Mouse (Mus musculus): ENCODE measurements at regions not wholly inside any gene's neighbourhood (a gene's known extent, or its start where the extent isn't known, plus 50 kb on each side); places are given as distances from the start of the nearest gene placed in this dataset.
A peak's percentile ranks its signal among the peaks of the same experiment; 100 is the strongest.

GRCm38 (mm10) chr14:105502633-105502975, 244.2 kb downstream of the Ndfip2 start:
- DNase-seq (ENCODE audit: low read depth, low spot score): no peak

GRCm38 (mm10) chr14:105501792-105502632, 243.6 kb downstream of the Ndfip2 start:
- DNase-seq (ENCODE audit: low read depth, low spot score): no peak

DNA sequence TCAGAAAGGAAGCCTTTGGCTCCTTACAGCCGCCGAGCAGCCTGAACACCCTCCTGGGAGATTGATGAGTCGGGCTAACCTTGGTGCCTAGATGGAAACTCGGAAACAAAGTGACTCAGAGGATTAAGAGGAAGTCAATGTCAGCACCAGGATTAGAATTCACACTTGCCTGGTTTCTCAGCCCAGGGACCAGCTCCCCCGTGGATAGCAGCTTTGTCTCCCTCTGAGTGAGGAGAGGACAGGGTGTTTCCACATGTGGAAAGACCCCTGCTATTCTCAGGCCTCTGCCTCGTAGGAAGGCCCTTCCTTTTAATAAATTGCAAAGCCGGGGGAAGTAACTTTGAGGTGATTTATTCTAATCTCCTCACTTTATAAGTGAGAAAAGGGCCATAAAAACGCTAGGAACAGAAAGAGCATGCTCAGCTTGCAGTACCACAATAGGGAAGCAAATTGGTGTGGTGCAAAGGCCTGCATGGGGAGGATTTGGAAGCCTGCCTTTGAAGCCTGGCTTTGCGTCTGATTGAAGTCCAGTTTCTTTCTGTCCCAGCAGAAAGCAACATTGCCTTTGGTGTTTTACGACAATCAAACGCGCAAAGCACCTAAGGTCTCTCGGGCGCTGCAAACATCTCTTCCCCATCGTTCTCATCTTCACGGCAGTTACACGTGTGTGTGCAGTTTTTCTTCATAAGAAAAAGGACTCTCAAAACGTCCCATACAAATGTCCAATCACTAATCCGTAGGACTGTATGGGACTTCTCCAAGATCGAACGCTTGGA, 242.8 kb downstream of the Ndfip2 start:
- peak; percentile 77 for DNase-seq (ENCODE audit: low read depth, low spot score)

- DNase-seq (ENCODE audit: low read depth, low spot score): no peak
These were observed 241.0 kb downstream of the Ndfip2 start for GRCm38 (mm10) chr14:105499319-105499895.

DNA sequence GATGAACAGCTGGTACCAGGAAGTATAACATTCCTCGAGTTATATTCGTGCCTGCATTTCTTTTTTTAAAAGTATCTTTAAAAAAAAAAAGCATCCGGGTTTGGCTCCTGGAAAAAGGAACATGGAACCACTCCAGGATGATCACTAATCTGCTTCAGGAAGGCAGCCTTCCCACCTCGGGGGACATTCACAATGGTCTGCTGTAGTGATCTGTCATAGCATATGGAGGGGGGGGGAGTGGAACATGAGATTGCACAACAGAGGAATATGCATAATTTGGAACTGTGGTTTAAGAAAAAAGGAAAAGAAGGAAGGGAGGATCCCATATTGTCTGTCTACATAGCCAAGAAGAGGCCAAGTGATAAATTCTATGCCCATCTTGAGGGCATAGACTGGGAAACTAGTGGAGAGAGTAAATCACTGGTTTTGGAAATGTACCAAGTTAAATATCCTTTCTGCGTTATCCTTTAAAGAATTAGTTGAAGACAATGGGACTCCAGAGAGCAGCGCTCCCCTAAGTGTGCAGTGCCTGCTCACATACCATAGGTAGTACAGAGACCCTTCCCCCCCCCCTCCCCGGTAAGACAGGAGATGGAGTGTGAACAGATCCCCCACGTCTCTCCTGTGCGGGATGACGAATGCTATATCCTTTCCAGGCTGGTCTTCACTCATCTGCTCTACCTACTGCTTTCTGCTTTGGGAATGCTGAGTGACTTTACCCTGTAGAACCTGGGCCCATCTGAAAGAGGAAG, 240.0 kb downstream of the Ndfip2 start:
- DNase-seq (ENCODE audit: low read depth, low spot score): peak; percentile 57

- DNase-seq (ENCODE audit: low read depth, low spot score): peak; percentile 64
These were observed 236.8 kb downstream of the Ndfip2 start for GRCm38 (mm10) chr14:105495161-105495560.

DNA sequence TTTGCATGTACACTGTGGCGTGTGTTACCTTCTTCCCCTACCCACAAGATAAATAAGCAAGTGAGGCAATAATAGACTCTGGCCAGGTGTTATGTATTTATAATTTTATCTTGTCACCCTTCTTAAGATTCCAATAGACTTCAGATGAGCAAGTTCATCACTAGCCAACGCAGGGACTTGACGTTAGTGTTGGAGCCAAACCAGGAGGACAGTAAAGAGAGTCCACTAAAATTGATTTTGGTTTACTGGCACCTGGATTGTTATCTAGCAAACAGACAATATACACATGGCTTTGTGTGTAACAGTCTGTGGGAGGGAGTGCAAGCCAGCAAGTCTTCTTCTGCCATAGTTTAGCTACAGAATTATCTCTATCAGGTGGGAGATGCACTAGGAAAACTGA, 236.0 kb downstream of the Ndfip2 start:
- DNase-seq (ENCODE audit: low read depth, low spot score): no peak

DNA sequence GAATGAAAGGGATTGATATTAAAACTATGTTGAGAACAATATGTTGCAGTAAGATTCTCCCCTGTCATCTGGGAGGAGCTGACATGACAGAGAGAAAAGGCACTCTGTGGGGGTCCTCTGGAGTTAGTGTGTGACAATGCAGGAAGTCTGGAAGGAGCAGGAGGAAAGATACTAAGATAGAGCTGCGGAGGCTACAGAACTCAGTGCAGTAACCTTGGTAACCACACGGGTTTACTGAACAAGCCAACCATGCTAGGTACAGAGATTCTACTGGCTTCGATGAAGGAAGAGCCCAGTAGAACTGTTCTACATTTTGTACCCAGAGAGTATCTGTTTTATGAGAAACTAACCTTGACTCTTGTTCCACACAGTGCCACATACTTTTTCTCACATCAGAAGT, 231.8 kb downstream of the Ndfip2 start:
- no peak for DNase-seq (ENCODE audit: low read depth, low spot score)

DNA sequence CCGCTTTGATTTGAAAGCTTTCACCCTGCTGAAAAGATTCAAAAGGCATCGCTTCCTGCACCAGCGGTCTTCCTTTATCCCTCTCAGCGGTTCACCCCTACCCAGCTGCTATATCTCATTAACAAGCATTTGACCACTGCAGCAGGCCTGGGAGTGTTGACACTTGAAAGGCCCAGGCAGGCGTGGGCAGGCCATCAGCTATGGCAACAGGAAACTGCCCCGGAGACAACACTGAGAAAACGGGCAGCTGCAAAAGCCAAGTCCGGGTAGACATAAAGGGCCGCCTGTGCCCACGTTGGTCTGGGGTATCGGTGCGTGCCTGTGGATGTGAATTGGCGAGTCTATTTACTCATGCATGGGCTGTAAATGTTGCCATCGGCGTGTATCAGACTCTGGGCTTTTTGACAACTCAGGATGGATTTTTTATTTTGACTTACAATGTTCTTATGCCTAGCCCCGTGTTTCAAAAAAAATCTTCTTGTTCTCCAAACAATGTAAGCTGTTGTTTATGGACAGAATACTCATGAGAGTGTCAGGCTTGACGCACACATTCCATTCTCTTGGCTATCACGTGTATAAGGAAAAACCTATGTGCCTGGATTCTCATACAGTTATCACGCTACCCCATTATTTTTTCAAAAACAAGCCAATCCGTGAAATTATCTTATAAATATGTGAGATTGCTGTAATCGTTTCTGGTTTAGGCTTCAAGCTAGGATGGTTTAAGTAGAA, 225.1 kb downstream of the Ndfip2 start:
- no peak for DNase-seq (ENCODE audit: low read depth, low spot score)

GRCm38 (mm10) chr14:105482644-105483351, 224.4 kb downstream of the Ndfip2 start:
- DNase-seq (ENCODE audit: low read depth, low spot score): no peak

GRCm38 (mm10) chr14:105480048-105480447, 221.7 kb downstream of the Ndfip2 start:
- no peak for DNase-seq (ENCODE audit: low read depth, low spot score)

DNA sequence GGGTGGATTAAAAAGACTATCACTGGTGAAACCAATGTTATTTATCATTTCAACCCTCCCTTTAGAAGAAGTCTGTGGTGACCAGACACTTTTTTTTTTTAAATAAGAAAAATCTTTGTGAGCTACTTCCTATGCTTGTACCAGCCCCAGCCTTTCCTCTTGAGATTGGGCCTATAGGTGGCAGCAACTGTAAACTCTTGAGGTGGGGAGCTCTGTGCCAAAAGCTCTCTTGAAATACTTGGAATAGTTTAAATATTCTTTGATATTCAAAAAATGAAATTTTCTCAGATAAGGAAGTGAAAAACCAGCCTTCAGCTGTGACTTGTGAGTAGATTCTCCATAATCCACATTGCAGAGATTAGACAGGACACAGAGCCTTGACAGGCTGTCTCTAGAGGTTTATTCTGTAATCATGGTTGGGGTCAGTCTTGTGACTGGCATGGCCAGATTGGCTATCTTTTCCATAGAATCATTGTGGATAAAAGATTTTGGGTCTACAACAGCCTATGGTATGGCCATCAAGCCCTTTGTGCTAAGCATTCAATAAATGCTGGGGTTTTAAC, 216.7 kb downstream of the Ndfip2 start:
- DNase-seq (ENCODE audit: low read depth, low spot score): peak; percentile 84

- peak; percentile 5 for DNase-seq (ENCODE audit: low read depth, low spot score)
These were observed 190.6 kb downstream of the Ndfip2 start for GRCm38 (mm10) chr14:105448919-105449458.

DNA sequence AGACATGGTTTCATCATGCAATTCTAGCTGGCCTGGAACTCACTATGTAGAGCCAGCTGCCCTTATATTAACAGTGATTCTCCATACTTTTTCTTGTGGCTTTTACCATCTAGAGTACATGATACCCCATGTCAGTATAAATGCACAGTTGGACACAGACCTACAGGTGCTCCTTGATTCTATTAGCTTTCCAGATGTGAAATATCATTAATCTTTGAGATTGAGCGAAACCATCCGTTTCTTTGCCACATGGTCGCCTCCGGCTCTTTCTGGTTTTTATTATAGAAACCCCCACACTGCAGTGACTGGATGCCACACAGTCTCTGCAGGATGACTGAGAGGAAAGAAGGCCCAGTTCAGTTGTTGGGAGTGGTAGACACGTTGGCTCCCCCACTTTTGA, 188.7 kb downstream of the Ndfip2 start:
- no peak for DNase-seq (ENCODE audit: low read depth, low spot score)

- no peak for DNase-seq (ENCODE audit: low read depth, low spot score)
These were observed 177.0 kb downstream of the Ndfip2 start for GRCm38 (mm10) chr14:105435343-105435742.

DNA sequence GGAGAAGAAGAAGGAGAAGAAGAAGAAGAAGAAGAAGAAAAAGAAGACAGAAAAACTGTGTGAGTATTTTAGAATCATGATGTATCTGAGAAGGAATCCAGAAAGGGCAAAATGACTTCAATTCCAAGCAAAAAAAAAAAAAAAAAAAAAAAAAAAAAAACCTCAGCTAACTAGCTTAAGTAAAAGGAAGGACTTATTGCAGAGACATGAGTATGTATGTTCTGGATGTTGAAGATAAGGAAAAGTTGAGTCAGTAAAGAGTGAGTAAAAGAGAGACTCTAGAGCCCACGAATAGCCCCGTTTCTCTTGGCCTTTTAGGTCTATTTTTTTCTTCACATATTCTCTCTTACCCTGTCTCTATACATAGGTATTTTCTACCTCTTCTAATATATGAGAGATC, 175.1 kb downstream of the Ndfip2 start:
- no peak for DNase-seq (ENCODE audit: low read depth, low spot score)

GRCm38 (mm10) chr14:105432670-105433069, 174.3 kb downstream of the Ndfip2 start:
- no peak for DNase-seq (ENCODE audit: low read depth, low spot score)

DNA sequence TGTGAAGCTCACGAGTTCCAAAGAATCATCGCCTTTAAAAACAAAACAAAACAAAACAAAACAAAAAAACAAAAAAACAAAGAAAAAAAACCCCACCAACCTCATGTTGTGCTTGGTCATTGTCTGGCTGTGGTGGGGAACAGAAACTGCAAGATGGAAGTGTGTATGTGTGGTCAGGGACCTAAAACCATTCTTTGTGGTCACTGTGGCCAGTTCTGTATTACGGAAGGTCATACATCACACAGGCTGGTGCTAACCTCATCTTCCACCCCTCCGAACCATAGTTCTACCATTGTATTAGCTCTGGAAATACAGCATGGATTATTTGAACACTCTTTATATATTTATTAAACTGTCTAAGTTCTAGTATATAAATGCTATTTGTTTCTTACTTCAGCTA, 173.2 kb downstream of the Ndfip2 start:
- DNase-seq (ENCODE audit: low read depth, low spot score): no peak

DNA sequence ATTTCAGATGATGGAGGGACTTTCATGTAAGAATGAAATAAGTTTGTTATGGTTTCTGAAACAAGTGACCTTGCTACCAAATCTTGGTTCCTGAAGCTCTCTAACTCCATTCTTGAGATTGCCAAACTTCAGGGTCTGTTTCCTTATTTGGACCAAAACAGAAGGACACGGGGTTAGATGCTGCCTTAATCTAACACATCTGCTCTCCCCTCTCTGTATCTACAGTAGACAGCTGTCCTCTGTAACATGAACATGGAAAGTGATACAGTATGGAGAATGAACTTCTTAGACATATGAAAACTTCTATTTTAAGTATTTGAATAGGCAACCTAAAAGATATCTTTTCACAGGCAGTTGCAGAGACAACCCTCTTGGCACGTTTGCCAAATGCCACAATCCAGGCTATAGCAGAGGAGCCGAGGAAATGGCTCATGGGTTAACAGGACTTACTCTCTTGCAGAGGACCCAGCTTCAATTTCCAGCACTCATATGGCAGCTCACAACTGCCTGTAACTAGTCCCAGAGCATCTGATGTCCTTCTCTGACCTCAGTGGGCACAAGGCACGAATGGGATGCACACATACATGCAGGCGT, 171.4 kb downstream of the Ndfip2 start:
- no peak for DNase-seq (ENCODE audit: low read depth, low spot score)

All from 3T3-L1 (cell line).